Mouse (Mus musculus) liver (tissue): ENCODE results near the gene Ephb1.

Source experiments
- DNase-seq: peaks from one replicate; pipeline ENCODE4 v3.0.0-alpha.2; 2020; ENCODE audit warnings: mixed read lengths

The Ephb1 gene

DNA sequence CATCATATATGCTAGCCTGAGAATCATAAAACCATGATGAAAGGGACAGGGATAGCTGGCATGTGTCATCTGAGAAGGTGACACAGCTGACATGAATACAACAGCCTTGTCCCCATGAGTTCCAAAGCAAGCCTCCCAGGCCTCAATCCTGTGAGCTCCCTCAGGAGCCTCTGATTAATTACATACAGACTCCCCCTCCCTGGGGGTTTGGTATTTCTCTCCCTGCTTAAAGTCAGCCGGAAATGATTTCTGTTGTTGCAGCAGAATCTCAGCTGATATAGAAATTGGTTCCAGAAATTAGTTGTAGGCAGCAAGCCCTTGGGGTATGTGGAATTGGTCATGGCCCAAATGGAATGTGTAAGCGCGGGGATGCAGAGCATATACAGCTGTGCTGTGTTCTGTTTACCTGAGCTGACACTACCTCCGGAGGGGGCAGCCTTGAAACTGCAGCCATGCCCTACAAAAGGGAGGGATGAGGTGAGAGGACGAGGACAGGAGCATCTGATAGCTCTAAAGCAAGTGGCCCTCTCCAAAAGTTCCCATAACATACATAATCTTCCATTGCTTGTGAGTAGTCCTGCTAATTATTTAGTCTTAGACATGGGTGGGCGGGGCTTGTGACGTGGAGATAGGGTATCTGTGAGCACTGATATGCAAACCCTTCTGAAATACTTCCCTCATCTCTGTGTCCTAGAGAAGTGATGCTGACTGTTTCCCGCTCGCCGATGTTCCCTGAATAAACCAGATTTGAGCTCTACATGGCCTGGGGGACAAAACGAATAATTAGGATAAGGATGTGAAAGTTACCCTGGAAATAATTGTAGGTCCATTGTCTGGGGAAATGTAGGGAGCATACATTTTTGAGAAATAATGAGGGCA, 477.1 kb downstream of the Ephb1 start:
- DNase-seq, result no peak

DNA sequence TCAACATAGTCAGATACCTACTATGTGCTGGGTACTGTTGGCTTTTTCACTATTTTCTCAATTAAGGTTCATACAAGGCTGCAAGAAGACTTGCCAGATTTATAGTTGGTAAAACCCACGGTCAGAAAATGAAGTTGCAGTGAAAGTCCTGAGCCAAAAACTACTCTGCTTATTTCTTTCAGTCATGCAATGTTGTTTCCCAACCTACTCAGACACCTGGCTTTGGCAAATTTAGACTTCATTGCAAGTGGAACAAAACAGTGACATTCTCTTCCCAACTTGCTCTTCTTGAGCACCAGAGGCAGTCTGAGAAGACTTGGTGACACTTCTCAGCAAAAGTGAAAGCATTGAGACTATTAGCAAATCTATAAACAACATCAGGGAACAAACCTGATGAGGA, 479.2 kb downstream of the Ephb1 start:
- no peak for DNase-seq
